Mouse (Mus musculus): ENCODE results near the gene Itsn2. TPM values are rescaled to one million over a fixed set of nuclear protein-coding genes. Genes with fewer than 3 reads are reported as not detected.
A peak's percentile ranks its signal among the peaks of the same experiment; 100 is the strongest.
"Not testable (repeated sequence)": the region's sequence is repeated elsewhere in the genome, so short reads cannot be mapped to it uniquely, and the experiment has no call there.

The Itsn2 gene
- total RNA-seq, 4 experiments from 2014 or later, result 84.0 to 104 (median 91.1) TPM

- no peak for DNase-seq (ENCODE audit: low spot score in 2 of 2)
Measured at GRCm38 (mm10) chr12:4598666-4599428, 6.4 kb downstream of the Itsn2 start.

- no peak for DNase-seq (ENCODE audit: low spot score in 2 of 2)
Measured at GRCm38 (mm10) chr12:4599713-4600112, 7.3 kb downstream of the Itsn2 start.

- DNase-seq (ENCODE audit: low spot score in 2 of 2), result no peak
Measured at GRCm38 (mm10) chr12:4606625-4607024, 14.2 kb downstream of the Itsn2 start.

- no peak for DNase-seq (ENCODE audit: low spot score in 2 of 2)
Measured at GRCm38 (mm10) chr12:4614722-4615121, 22.3 kb downstream of the Itsn2 start.

- DNase-seq (ENCODE audit: low spot score in 2 of 2), result no peak
Measured at GRCm38 (mm10) chr12:4624201-4624600, 31.8 kb downstream of the Itsn2 start.

- DNase-seq (ENCODE audit: low spot score in 2 of 2), result no peak
Measured at GRCm38 (mm10) chr12:4632957-4633356, 40.5 kb downstream of the Itsn2 start.

GRCm38 (mm10) chr12:4638438-4638837, 46.0 kb downstream of the Itsn2 start:
- DNase-seq (ENCODE audit: low spot score in 2 of 2), result no peak

- DNase-seq (ENCODE audit: low spot score in 2 of 2), result no peak
Measured at GRCm38 (mm10) chr12:4640737-4641136, 48.3 kb downstream of the Itsn2 start.

GRCm38 (mm10) chr12:4656813-4657212, 64.4 kb downstream of the Itsn2 start:
- DNase-seq (ENCODE audit: low spot score in 2 of 2), result no peak

- DNase-seq (ENCODE audit: low spot score in 2 of 2), result no peak
Measured at GRCm38 (mm10) chr12:4664929-4665674, 72.7 kb downstream of the Itsn2 start.

- no peak for DNase-seq (ENCODE audit: low spot score in 2 of 2)
Measured at GRCm38 (mm10) chr12:4665675-4666037, 73.2 kb downstream of the Itsn2 start.

- no peak for DNase-seq (ENCODE audit: low spot score in 2 of 2)
Measured at GRCm38 (mm10) chr12:4676336-4676735, 83.9 kb downstream of the Itsn2 start.

- peak; percentile 62 to 77 for DNase-seq (ENCODE audit: low spot score in 2 of 2)
Measured at GRCm38 (mm10) chr12:4679971-4680370, 87.5 kb downstream of the Itsn2 start.

- no peak for DNase-seq (ENCODE audit: low spot score in 2 of 2)
Measured at GRCm38 (mm10) chr12:4685441-4685840, 93.0 kb downstream of the Itsn2 start.

- no peak for DNase-seq (ENCODE audit: low spot score in 2 of 2)
Measured at GRCm38 (mm10) chr12:4688386-4688785, 95.9 kb downstream of the Itsn2 start.

- DNase-seq (ENCODE audit: low spot score in 2 of 2), result no peak
Measured at GRCm38 (mm10) chr12:4689341-4689740, 96.9 kb downstream of the Itsn2 start.

- DNase-seq (ENCODE audit: low spot score in 2 of 2), result no peak
Measured at GRCm38 (mm10) chr12:4691193-4691592, 98.8 kb downstream of the Itsn2 start.

GRCm38 (mm10) chr12:4694534-4694933, 102.1 kb downstream of the Itsn2 start:
- no peak for DNase-seq (ENCODE audit: low spot score in 2 of 2)

- not testable (repeated sequence) for DNase-seq (ENCODE audit: low spot score in 2 of 2)
Measured at GRCm38 (mm10) chr12:4705626-4706025, 113.2 kb downstream of the Itsn2 start.

GRCm38 (mm10) chr12:4706175-4706574, 113.7 kb downstream of the Itsn2 start:
- no peak for DNase-seq (ENCODE audit: low spot score in 2 of 2)

GRCm38 (mm10) chr12:4706901-4707300, 114.5 kb downstream of the Itsn2 start:
- DNase-seq (ENCODE audit: low spot score in 2 of 2), result no peak

GRCm38 (mm10) chr12:4707488-4708017, 115.1 kb downstream of the Itsn2 start:
- DNase-seq (ENCODE audit: low spot score in 2 of 2), result no peak

- no peak for DNase-seq (ENCODE audit: low spot score in 2 of 2)
Measured at GRCm38 (mm10) chr12:4708296-4708695, 115.9 kb downstream of the Itsn2 start.
